Mouse (Mus musculus): ENCODE results near the gene Ccdc158. TPM values are rescaled to one million over a fixed set of nuclear protein-coding genes. Genes with fewer than 3 reads are reported as not detected.

Ccdc158 gene
- 0.09 and 0.11 TPM in 2 replicates for polyA plus RNA-seq (2012; rRNA removed)

DNA sequence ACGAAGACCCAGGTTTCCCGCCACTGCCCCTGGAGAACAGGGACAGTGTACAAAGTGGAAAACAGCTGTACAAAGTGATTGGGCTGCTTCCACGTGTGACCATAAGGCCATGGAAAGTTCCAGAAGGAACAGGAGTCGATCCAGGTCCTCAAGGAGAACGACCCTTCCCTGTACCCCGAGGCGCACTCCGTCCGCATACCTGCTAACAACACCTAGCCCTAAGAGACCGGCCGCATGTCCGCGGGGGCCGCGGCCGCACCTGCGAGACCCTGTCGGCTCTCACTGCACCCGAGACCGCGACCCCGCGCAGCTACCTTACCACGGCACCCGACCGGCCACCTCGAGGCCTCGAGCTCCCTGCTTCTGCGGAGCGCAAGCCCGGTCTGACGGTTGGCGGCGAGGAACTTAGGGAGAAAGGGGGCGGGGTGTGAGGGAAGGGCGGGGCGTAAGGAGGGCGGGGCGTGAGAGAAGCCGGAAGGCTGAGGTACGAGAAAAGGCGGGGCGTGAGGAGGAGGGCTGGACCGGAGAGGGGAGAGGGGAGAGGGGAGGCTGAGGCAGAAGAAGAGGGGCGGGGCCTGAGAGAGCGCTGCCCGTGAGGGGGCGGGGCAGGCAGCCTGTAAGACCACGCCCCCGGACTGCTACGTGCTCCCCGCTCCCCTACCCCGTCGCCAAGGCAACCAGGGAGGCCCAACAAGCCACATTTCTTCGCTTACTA lies at the start of gene Ccdc158:
Ccdc158 (minus strand) TSS at position 413 of the 715 bp plus-strand sequence.
- Histone ChIP-seq H3K4me3 (ENCODE audit: control insufficient read depth, insufficient read depth, low read length) (peak within 1 kb of the TSS; percentile 31), H3K27me3 (ENCODE audit: control insufficient read depth, insufficient read depth, low read length) (no peaks in the 10 kb centered on the region), H3K4me1 (replicated peaks; ENCODE audit: control insufficient read depth, insufficient read depth, low read length) (peaks cover 11% of the 10 kb centered on the region), H3K27ac (ENCODE audit: control insufficient read depth, insufficient read depth, low read length) (no peak within 1 kb of the TSS), H3K36me3 (ENCODE audit: control insufficient read depth, insufficient read depth, low read length) (no peaks in the 10 kb centered on the region)
- TF ChIP-seq POLR2A (IDR thresholded peaks at IDR 0.05; ENCODE audit: control insufficient read depth, extremely low read depth, insufficient read depth, low read length, poor library complexity) (no peak), CTCF (IDR thresholded peaks at IDR 0.05; ENCODE audit: borderline replicate concordance, control insufficient read depth, extremely low read depth, insufficient read depth, low read length, poor library complexity) (no peak)
- WGBS = 15% methylated on average over 52 of the region's 55 CpGs
- DNase-seq = peak; percentile 52

DNA sequence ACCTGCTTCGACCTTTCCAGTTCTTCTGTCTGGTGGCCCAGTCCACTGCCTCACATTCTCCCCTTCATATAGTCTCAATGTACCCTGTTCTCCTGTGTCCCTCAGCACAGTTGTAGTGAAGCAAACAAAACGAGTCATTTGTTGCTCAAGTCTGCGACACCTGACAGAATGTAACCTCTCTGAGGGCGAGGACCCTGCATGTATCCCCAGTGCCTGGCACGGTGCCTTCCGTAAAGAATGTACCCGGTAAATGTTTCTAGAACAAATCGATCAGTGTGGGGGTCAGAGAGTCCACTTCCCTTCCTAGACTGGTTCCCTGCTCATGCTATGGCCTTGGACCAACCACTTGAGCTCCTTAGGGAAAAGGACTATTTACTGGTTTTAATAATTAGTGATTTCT lies 46.5 kb upstream of the Ccdc158 start:
- Histone ChIP-seq H3K4me3 (ENCODE audit: control insufficient read depth, insufficient read depth, low read length) (no peak overlapping the region), H3K4me1 (replicated peaks; ENCODE audit: control insufficient read depth, insufficient read depth, low read length) (no peaks in the 10 kb centered on the region), H3K36me3 (ENCODE audit: control insufficient read depth, insufficient read depth, low read length) (no peaks in the 10 kb centered on the region), H3K27me3 (ENCODE audit: control insufficient read depth, insufficient read depth, low read length) (no peaks in the 10 kb centered on the region), H3K27ac (ENCODE audit: control insufficient read depth, insufficient read depth, low read length) (no peak overlapping the region)
- TF ChIP-seq CTCF (IDR thresholded peaks at IDR 0.05; ENCODE audit: borderline replicate concordance, control insufficient read depth, extremely low read depth, insufficient read depth, low read length, poor library complexity) (no peak), POLR2A (IDR thresholded peaks at IDR 0.05; ENCODE audit: control insufficient read depth, extremely low read depth, insufficient read depth, low read length, poor library complexity) (no peak)
- 94% methylated on average over 8 of the region's 8 CpGs for WGBS
- DNase-seq = no peak

DNA sequence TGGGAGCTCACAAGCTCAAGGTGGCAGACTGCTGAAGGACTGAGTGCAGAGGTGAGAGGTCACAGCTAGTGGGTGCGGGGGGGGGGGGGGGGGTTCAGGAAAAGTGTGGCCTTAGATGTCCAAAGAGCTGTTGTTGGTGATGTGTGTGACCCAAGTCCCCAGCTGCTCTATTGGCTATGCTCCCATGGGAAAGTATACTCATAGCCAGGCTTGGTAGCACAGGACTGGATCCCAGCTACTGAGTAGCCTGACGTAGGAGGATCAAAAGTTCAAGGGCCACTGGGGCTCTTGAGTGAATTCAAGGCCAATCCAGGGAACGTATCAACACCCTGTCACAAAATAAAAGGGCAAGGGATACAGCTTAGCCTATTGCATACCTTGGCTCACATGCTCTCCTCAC lies 43.8 kb upstream of the Ccdc158 start:
- H3K27ac ChIP-seq (ENCODE audit: control insufficient read depth, insufficient read depth, low read length) = no peak overlapping the region
- TF ChIP-seq CTCF (IDR thresholded peaks at IDR 0.05; ENCODE audit: borderline replicate concordance, control insufficient read depth, extremely low read depth, insufficient read depth, low read length, poor library complexity) = no peak
- TF ChIP-seq POLR2A (IDR thresholded peaks at IDR 0.05; ENCODE audit: control insufficient read depth, extremely low read depth, insufficient read depth, low read length, poor library complexity) = no peak
- no peak overlapping the region for H3K4me3 ChIP-seq (ENCODE audit: control insufficient read depth, insufficient read depth, low read length)
- H3K36me3 ChIP-seq (ENCODE audit: control insufficient read depth, insufficient read depth, low read length) = no peaks in the 10 kb centered on the region
- 95% methylated on average over 3 of the region's 3 CpGs for WGBS
- DNase-seq = no peak
- no peaks in the 10 kb centered on the region for H3K4me1 ChIP-seq (replicated peaks; ENCODE audit: control insufficient read depth, insufficient read depth, low read length)
- no peaks in the 10 kb centered on the region for H3K27me3 ChIP-seq (ENCODE audit: control insufficient read depth, insufficient read depth, low read length)

DNA sequence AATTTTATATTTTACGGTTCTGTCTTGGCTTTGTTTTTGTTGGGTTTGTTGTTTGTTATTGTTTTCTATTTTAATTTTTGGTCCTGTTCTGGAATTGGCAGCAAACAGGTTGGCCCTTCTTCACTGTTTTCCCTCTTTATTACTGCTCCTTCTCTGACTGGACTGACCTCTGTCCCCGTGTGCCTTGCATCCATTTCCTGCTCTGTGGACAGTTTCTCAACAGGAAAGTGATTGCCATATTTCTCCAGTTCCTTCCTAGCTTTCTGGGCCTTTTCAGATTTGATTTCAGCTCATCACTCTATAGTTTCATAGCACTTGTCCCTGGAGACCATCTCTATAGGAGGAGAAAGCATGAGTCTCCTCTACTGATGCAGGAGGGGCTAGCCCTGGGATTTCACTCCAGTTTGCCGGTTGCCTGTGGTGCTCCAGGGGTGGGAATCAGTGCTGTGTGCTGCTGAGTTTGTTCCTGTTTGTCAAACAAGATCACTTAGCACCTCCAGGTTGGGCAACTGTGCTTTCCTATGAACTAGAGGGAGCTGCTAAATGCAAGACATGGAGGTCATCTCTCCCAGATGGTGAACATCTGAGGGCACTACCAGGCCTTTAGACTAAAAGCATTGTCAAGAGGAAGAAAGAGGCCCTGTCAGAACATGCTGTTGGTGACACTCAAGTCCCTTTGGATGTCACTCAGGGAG lies 42.7 kb upstream of the Ccdc158 start:
- TF ChIP-seq CTCF (IDR thresholded peaks at IDR 0.05; ENCODE audit: borderline replicate concordance, control insufficient read depth, extremely low read depth, insufficient read depth, low read length, poor library complexity) (no peak), POLR2A (IDR thresholded peaks at IDR 0.05; ENCODE audit: control insufficient read depth, extremely low read depth, insufficient read depth, low read length, poor library complexity) (no peak)
- Histone ChIP-seq H3K36me3 (ENCODE audit: control insufficient read depth, insufficient read depth, low read length) (no peaks in the 10 kb centered on the region), H3K4me3 (ENCODE audit: control insufficient read depth, insufficient read depth, low read length) (no peak overlapping the region), H3K4me1 (replicated peaks; ENCODE audit: control insufficient read depth, insufficient read depth, low read length) (no peaks in the 10 kb centered on the region), H3K27me3 (ENCODE audit: control insufficient read depth, insufficient read depth, low read length) (no peaks in the 10 kb centered on the region), H3K27ac (ENCODE audit: control insufficient read depth, insufficient read depth, low read length) (no peak overlapping the region)
- WGBS = 65% methylated on average over 3 of the region's 3 CpGs
- DNase-seq = no peak

DNA sequence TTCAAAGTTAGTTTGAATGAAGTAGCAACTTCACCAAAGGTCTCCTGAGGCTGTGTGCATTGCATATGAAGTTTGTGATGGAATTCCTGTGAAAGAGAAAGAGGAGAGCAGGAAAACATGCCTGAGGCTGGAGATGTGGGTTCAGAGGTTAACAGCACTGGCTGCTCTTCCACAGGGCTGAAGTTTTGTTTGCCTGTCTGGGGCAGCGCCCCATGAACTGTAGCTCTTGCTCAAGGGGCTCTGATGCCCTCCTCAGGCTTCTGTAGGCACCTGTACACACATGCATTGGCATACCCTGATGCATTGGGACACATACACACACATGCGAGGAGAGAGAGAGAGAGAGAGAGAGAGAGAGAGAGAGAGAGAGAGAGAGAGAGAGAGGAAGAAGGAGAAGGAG lies 40.8 kb upstream of the Ccdc158 start:
- H3K4me1 ChIP-seq (replicated peaks; ENCODE audit: control insufficient read depth, insufficient read depth, low read length) = no peaks in the 10 kb centered on the region
- no peaks in the 10 kb centered on the region for H3K27me3 ChIP-seq (ENCODE audit: control insufficient read depth, insufficient read depth, low read length)
- no peaks in the 10 kb centered on the region for H3K36me3 ChIP-seq (ENCODE audit: control insufficient read depth, insufficient read depth, low read length)
- H3K27ac ChIP-seq (ENCODE audit: control insufficient read depth, insufficient read depth, low read length) = no peak overlapping the region
- TF ChIP-seq POLR2A (IDR thresholded peaks at IDR 0.05; ENCODE audit: control insufficient read depth, extremely low read depth, insufficient read depth, low read length, poor library complexity) (no peak), CTCF (IDR thresholded peaks at IDR 0.05; ENCODE audit: borderline replicate concordance, control insufficient read depth, extremely low read depth, insufficient read depth, low read length, poor library complexity) (no peak)
- no peak overlapping the region for H3K4me3 ChIP-seq (ENCODE audit: control insufficient read depth, insufficient read depth, low read length)
- WGBS = 71% methylated on average over 2 of the region's 2 CpGs
- DNase-seq = no peak

DNA sequence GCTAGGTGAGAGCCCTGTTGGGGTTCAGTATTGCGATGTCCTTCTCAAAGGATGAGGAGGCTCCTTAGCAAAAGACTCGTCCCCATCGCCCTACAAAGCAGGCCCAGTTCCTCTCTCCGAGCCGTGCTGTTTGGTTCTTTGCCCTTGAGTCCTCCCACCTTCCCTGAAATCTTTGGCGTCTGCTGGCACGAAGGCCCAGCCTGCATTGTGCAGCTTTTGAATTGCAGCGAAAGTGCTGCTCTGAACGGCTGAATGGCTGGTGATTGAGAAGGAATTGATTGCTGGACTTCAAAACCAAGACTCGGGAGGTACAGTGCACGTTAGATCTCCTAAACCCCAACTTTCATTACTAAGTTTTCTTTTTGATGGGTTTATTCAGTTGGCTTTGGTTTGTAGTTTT lies 40.2 kb upstream of the Ccdc158 start:
- Histone ChIP-seq H3K4me1 (replicated peaks; ENCODE audit: control insufficient read depth, insufficient read depth, low read length) (no peaks in the 10 kb centered on the region), H3K36me3 (ENCODE audit: control insufficient read depth, insufficient read depth, low read length) (no peaks in the 10 kb centered on the region), H3K4me3 (ENCODE audit: control insufficient read depth, insufficient read depth, low read length) (no peak overlapping the region), H3K27ac (ENCODE audit: control insufficient read depth, insufficient read depth, low read length) (no peak overlapping the region), H3K27me3 (ENCODE audit: control insufficient read depth, insufficient read depth, low read length) (no peaks in the 10 kb centered on the region)
- WGBS = 87% methylated on average over 11 of the region's 11 CpGs
- TF ChIP-seq POLR2A (IDR thresholded peaks at IDR 0.05; ENCODE audit: control insufficient read depth, extremely low read depth, insufficient read depth, low read length, poor library complexity) (no peak), CTCF (IDR thresholded peaks at IDR 0.05; ENCODE audit: borderline replicate concordance, control insufficient read depth, extremely low read depth, insufficient read depth, low read length, poor library complexity) (no peak)
- DNase-seq = no peak

Data from thymus, adult 2 months (tissue).